Mouse (Mus musculus): ENCODE measurements around the gene Cd164l2. TPM values are rescaled to one million over a fixed set of nuclear protein-coding genes. Genes with fewer than 3 reads are reported as not detected.

Cd164l2 gene
- polyA plus RNA-seq, 1 experiment: 9.6 TPM

DNA sequence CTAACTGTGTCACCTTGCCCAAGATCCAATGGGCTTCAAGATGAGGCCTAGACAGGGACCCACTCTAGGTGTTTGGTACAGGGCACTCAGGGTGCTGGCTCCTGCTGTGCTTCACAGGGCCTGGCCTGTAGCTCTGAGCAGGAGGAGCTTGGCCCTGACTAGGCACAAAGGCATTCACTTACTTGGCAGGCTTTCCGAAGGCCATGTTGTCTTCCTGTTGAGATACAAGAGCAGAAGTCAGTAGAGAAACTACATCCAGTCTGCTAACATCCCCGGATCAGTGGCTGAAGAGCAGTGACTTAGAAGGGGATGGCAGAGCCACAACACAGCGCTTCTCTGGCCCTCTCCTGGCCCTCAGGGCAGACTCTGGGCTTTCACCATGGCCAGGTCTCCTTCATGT lies 57.7 kb downstream of the Cd164l2 start:
- Histone ChIP-seq H3K4me3 (ENCODE audit: low read depth, low read length) (no peak overlapping the region), H3K27me3 (ENCODE audit: control insufficient read depth, insufficient read depth, low read length, poor library complexity, severe bottlenecking) (no peaks in the 10 kb centered on the region), H3K36me3 (ENCODE audit: control insufficient read depth, insufficient read depth, low read length, poor library complexity, severe bottlenecking) (peaks cover 28% of the 10 kb centered on the region), H3K9ac (ENCODE audit: low read depth, poor library complexity, severe bottlenecking) (no peak overlapping the region), H3K9me3 (replicated peaks; ENCODE audit: control insufficient read depth, insufficient read depth, low read length, poor library complexity, severe bottlenecking) (no peaks in the 10 kb centered on the region), H3K27ac (ENCODE audit: insufficient read depth, low read length) (no peak overlapping the region), H3K4me1 (ENCODE audit: control insufficient read depth, insufficient read depth, low read length) (no peaks in the 10 kb centered on the region)
- TF ChIP-seq EP300 (IDR thresholded peaks at IDR 0.05; ENCODE audit: insufficient read depth, low read depth, low read length) (no peak), POLR2A (IDR thresholded peaks at IDR 0.05; ENCODE audit: insufficient read depth, low read length) (no peak)

DNA sequence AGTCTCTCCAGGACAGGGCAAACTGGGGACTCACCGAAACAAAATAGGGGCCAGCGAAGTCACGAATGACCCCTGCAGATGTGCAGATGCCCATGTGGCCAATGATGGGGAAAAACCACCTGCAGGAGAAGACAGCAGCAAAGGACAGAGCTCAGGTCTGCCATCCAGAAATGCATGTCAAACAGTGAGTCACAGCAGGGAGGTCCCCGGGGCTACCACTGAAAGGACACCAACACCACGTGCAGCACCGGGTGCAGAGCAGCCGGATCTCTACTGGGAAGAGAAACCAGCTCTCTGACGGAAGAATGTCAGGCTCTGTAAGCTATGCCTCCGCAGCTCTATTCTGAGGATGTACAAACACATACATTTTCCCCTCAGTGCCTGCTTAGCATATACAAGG lies 59.0 kb downstream of the Cd164l2 start:
- Histone ChIP-seq H3K27me3 (ENCODE audit: control insufficient read depth, insufficient read depth, low read length, poor library complexity, severe bottlenecking) (no peaks in the 10 kb centered on the region), H3K4me3 (ENCODE audit: low read depth, low read length) (no peak overlapping the region), H3K4me1 (ENCODE audit: control insufficient read depth, insufficient read depth, low read length) (no peaks in the 10 kb centered on the region), H3K27ac (ENCODE audit: insufficient read depth, low read length) (no peak overlapping the region), H3K36me3 (ENCODE audit: control insufficient read depth, insufficient read depth, low read length, poor library complexity, severe bottlenecking) (peaks cover 28% of the 10 kb centered on the region), H3K9me3 (replicated peaks; ENCODE audit: control insufficient read depth, insufficient read depth, low read length, poor library complexity, severe bottlenecking) (no peaks in the 10 kb centered on the region), H3K9ac (ENCODE audit: low read depth, poor library complexity, severe bottlenecking) (no peak overlapping the region)
- TF ChIP-seq EP300 (IDR thresholded peaks at IDR 0.05; ENCODE audit: insufficient read depth, low read depth, low read length) (no peak), CTCF (IDR thresholded peaks at IDR 0.05; ENCODE audit: low read depth, low read length) (no peak)

Other genes with a start within 250 kb of the Cd164l2 start
- gene Fgr, start 238.0 kb upstream of the Cd164l2 start, polyA plus RNA-seq (2011; ENCODE audit: insufficient read depth, insufficient read length, low read depth, missing spikeins): 0.70 and 1.9 TPM in 2 replicates
- 88.2 and 102 TPM in 2 replicates for gene Ahdc1, start 200.9 kb upstream of the Cd164l2 start, polyA plus RNA-seq (2011; ENCODE audit: insufficient read depth, insufficient read length, low read depth, missing spikeins)
- gene Wasf2, start 81.6 kb upstream of the Cd164l2 start, polyA plus RNA-seq (2011; ENCODE audit: insufficient read depth, insufficient read length, low read depth, missing spikeins): 102 and 103 TPM in 2 replicates
- gene Gpr3, start 405 bp downstream of the Cd164l2 start, polyA plus RNA-seq (2011; ENCODE audit: insufficient read depth, insufficient read length, low read depth, missing spikeins): 0.26 and 0.52 TPM in 2 replicates
- gene Map3k6, start 28.7 kb downstream of the Cd164l2 start, polyA plus RNA-seq (2011; ENCODE audit: insufficient read depth, insufficient read length, low read depth, missing spikeins): 3.8 TPM in 2 replicates
- gene Sytl1, start 51.0 kb downstream of the Cd164l2 start, polyA plus RNA-seq (2011; ENCODE audit: insufficient read depth, insufficient read length, low read depth, missing spikeins): 12.6 and 15.2 TPM in 2 replicates
- gene Tmem222, start 65.7 kb downstream of the Cd164l2 start, polyA plus RNA-seq (2011; ENCODE audit: insufficient read depth, insufficient read length, low read depth, missing spikeins): 28.5 and 32.4 TPM in 2 replicates
- 69.2 and 71.5 TPM in 2 replicates for gene Wdtc1, start 141.3 kb downstream of the Cd164l2 start, polyA plus RNA-seq (2011; ENCODE audit: insufficient read depth, insufficient read length, low read depth, missing spikeins)
- 18.4 and 21.4 TPM in 2 replicates for gene Slc9a1, start 157.6 kb downstream of the Cd164l2 start, polyA plus RNA-seq (2011; ENCODE audit: insufficient read depth, insufficient read length, low read depth, missing spikeins)

Measured in ES-Bruce4 (cell line).